Mouse (Mus musculus) c-Kit-negative CD71-positive TER-119-positive erythroid progenitor cells, embryonic 14.5 days (primary cell): ENCODE results near the gene Sdhaf3.
"Not testable (repeated sequence)": the region's sequence is repeated elsewhere in the genome, so short reads cannot be mapped to it uniquely, and the experiment has no call there.

ENCODE experiments used
- DNase-seq: peaks from one replicate; pipeline ENCODE4 v3.0.0-alpha.2; 2013; ENCODE audit warnings: low read depth, low spot score

The Sdhaf3 gene

GRCm38 (mm10) chr6:6955764-6956561, at the start of gene Sdhaf3:
Sdhaf3 (plus strand) TSS chr6:6956004.
- peak; percentile 81 for DNase-seq

DNA sequence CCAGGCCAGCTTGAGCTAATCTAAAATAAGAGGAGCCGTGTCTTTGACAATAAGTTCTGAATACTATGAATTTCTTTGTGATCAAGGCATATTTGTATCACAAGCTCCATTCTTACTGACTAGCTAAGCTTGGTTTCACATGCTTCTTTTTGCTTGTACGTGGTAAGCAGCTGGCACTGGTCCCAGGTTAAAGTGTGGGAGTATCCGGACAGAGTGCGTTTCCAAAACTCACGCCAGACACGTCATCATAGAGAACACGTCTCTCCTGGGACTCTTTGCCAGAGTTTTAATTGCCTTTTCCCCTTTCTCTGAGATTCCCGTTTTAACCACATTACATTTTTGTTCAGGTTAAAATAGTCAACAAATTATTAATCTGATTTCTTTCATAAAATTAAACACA, 46.2 kb upstream of the Sdhaf3 start:
- no peak for DNase-seq

- no peak for DNase-seq
These were observed 41.5 kb upstream of the Sdhaf3 start for GRCm38 (mm10) chr6:6914304-6914703.

DNA sequence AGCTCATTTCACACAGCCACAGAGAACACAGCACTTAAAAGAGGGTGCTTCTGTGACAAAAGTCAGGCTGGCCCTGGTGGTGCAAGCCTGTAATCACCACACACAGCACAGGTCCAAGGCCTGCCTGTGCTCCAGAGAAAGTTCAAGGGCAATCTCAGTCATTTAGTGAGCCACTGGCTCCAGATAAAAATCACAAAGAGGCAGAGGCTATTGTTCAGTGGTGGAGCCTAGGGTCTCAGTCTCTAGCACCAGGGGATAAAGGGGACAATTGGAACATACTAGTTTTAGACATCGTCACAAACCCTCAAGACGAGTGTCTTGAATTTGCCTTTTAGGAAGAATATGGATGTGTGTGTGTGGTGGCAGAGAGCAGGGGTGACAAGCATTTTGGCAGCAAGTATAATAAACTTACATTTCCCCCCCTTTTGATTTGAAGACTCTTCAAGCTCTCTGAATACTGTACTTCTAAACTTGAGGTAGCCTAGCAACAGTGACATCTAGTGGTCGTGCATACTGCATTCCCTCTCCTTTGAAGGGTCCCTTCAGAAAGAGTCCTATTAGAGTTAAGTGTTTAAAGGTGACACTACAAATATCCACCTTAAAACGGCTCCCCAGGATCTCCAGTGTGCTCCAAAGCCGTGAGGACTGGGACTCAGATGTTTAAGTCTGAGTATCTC, 40.8 kb upstream of the Sdhaf3 start:
- no peak for DNase-seq

- DNase-seq: no peak
These were observed 40.3 kb upstream of the Sdhaf3 start for GRCm38 (mm10) chr6:6915526-6915915.

DNA sequence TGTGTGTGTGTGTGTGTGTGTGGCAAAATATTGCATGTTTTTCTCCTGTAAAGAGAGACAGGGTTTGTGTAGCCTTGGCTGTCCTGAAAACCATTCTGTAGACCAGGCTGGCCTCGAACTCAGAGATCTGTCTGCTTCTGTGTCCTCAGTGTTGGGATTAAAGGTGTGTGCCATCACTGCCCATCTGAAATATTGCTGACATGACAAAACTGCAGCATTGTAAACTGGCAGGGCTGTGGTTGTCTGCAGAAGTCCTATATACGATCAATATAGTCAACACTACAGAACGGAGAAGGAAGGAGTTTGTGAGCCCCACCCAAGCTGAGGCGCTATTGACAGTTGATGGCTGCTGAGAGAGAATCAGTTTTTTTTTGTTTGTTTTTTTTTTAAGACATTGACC, 38.5 kb upstream of the Sdhaf3 start:
- DNase-seq: no peak

DNA sequence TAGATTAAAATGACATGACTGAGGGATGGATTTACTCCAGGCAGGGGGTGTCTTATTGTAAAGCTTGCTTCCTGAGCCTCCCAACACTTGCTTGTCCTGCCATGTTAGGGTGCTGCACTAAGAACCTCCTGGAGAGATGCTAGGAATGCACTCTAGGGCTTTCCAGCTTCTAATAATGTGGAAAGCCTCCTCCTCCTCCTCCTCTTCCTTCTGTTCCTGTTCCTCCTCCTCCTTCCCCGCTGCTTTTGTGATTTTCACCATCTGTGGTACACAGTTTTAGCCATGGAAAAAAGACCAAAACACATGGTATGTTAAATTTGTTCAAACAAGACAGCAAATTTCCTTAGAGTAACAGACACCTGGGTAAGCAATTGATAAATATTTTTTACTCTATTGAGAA, 30.5 kb upstream of the Sdhaf3 start:
- DNase-seq: no peak

GRCm38 (mm10) chr6:6930831-6931230, 25.0 kb upstream of the Sdhaf3 start:
- DNase-seq: no peak

DNA sequence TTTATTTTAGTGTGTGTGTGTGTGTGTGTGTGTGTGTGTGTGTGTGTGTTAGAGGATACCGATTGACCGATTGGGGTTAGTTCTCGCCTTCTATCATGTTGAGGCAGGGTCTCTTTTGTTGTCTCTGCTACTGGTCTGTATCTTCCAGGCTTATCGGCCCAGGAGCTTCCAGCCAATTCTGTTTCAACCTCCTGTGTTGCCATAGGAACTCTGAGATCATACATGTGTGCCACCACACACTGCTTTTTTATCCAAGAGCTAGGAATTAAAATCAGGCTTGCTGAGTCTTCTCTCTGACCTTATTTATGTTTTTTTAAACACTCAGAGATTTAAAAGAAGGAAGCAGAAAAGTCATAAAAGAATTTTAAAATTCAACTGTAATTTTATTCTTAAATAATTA, 24.3 kb upstream of the Sdhaf3 start:
- no peak for DNase-seq

DNA sequence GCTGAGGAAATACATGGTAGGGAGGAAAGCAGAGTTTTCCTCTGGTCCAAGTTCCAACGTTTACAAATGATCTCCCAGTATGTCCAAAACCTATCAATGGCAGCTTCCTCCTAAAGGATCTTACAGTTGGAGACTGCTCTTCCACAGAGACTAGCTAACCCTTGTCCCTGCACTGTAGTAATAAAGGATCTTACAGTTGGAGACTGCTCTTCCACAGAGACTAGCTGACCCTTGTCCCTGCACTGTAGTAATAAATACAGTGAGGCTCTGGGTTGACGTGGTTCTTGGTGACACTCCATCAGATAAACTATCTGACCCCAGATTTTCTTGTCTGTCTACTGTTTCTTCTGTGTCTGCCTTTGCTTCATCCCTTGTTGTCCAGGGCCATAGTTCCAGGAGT, 15.0 kb upstream of the Sdhaf3 start:
- no peak for DNase-seq

- DNase-seq: no peak
These were observed 13.0 kb upstream of the Sdhaf3 start for GRCm38 (mm10) chr6:6942813-6943212.

- no peak for DNase-seq
These were observed 8.2 kb upstream of the Sdhaf3 start for GRCm38 (mm10) chr6:6947650-6948049.

- no peak for DNase-seq
These were observed 425 bp upstream of the Sdhaf3 start for GRCm38 (mm10) chr6:6955395-6955763.

DNA sequence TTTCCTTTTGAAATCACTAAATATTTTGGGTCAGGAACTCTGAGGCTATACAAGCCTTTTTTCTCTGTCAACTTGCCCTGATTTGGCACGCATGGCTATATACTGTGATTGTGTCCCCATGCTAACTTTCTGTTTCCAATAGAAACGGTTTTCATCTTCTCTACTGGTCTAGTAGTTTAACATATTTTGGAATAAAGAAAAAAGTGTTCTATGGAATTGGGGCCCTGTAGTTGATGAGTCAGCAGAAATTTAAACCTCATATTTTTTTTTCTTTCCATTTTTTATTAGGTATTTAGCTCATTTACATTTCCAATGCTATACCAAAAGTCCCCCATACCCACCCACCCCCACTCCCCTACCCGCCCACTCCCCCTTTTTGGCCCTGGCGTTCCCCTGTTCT, 3.4 kb downstream of the Sdhaf3 start:
- DNase-seq: not testable (repeated sequence)

DNA sequence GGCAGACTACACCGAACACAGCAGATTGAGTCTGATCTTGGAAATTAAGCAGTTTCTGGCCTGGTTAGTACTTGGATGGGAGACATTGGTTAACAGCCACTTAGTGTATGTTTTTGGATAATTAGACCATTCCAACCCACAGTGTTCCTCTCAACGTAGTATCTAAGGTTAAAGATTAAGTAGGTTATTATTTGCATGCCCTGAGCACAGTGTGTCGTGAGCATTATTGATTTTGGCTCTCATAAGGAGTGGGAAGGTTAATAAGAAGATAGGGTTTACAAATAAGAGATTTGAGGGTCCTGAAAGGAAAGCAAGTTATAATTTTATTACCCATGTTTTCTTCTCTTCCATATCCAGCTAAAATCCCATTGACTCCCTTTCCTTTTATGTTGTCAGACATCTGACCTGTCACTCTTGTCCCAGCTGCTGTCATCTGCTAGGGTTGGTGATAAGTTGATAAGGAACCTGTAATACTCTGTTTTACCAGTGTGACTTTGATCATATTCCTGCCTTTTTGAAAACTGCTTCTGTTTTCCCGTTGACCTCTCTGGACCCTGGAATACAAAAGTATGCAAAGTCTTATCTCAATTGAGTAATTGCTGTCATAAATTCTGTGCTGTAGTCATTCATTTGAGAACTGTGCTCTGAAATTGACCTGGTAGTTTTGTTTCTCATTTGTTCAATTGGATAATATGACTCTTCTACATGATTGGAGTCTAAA, 41.6 kb downstream of the Sdhaf3 start:
- DNase-seq: no peak

GRCm38 (mm10) chr6:6997956-6998355, 42.2 kb downstream of the Sdhaf3 start:
- no peak for DNase-seq

- DNase-seq: peak; percentile 0
These were observed 43.2 kb downstream of the Sdhaf3 start for GRCm38 (mm10) chr6:6999015-6999414.

DNA sequence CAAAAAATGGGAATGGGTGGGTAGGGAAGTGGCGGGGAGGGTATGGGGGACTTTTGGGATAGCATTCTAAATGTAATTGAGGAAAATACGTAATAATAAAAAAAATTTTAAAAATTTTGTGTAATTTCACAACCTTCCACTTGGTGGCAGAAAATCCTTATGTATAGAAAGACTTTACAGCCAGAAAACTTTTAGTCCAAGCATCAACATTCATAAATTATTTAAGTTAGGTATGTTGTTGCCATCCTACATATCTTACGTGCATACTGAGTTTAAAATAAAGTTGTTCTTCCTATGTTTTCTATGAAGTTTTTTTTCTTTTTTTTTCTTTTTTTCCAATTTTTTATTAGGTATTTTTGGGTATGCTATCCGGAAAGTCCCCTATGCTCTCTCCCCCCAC, 47.3 kb downstream of the Sdhaf3 start:
- no peak for DNase-seq

GRCm38 (mm10) chr6:7004005-7004404, 48.2 kb downstream of the Sdhaf3 start:
- DNase-seq: no peak

GRCm38 (mm10) chr6:7038087-7038486, 82.3 kb downstream of the Sdhaf3 start:
- DNase-seq: no peak

- no peak for DNase-seq
These were observed 83.0 kb downstream of the Sdhaf3 start for GRCm38 (mm10) chr6:7038835-7039234.

- no peak for DNase-seq
These were observed 86.1 kb downstream of the Sdhaf3 start for GRCm38 (mm10) chr6:7041912-7042311.

DNA sequence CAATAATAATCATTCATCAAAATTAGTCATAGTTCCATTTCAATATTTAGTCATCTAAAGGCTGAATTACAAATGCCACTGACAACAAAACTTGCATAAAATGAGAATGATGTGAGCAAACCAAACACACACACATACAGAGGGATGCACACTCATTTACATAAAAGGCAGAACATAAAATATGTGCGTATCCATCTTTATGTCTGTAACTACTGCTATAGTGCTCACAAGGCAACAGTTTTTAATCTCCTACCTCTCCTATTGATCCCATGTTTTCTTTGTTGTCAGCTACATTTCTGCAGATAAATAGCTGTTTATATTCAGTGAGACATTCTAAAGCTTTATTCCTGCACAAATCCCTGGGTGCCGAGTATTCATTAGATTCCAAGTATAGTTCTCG, 107.0 kb downstream of the Sdhaf3 start:
- no peak for DNase-seq
